Mouse (Mus musculus) stomach, adult 2 months (tissue): ENCODE measurements around the gene Smcr8. TPM values are rescaled to one million over a fixed set of nuclear protein-coding genes. Genes with fewer than 3 reads are reported as not detected.

Experiments used
- polyA plus RNA-seq: library from polyadenylated mRNA; depleted of rRNA; stranded (reverse); fragments of >200 nt; gene quantifications from 2 replicates; pipeline ENCODE4 v1.2.3, GENCODE M21; 2012; rRNA removed

The Smcr8 gene
- polyA plus RNA-seq, result 2.0 and 2.3 TPM in 2 replicates

GRCm38 (mm10) chr11:60776829-60777740 is at the start of gene Smcr8, which contains the start of gene Top3a:
TSS of gene Smcr8 (plus strand) at chr11:60777524.
TSS of gene Top3a (minus strand) at chr11:60777365.

GRCm38 (mm10) chr11:60728260-60728761 is 49.0 kb upstream of the Smcr8 start, which contains the start of gene Mief2:
TSS of gene Mief2 (plus strand) at chr11:60728398.

GRCm38 (mm10) chr11:60811618-60812017 is 34.3 kb downstream of the Smcr8 start, which contains the start of gene Shmt1:
TSS of gene Shmt1 (minus strand) at chr11:60811718.

GRCm38 (mm10) chr11:60830433-60831052 is 53.2 kb downstream of the Smcr8 start, which contains the start of gene Dhrs7b:
TSS of gene Dhrs7b (plus strand) at chr11:60830631.

Other genes with a start within 250 kb of the Smcr8 start
- 8.8 and 10.8 TPM in 2 replicates for gene Alkbh5, start 241.1 kb upstream of the Smcr8 start, polyA plus RNA-seq
- 26.6 and 28.6 TPM in 2 replicates for gene Llgl1, start 77.8 kb upstream of the Smcr8 start, polyA plus RNA-seq
- gene Flii, start 50.3 kb upstream of the Smcr8 start, polyA plus RNA-seq, result 158 and 169 TPM in 2 replicates
- 10.4 and 11.0 TPM in 2 replicates for gene Mief2, start 49.1 kb upstream of the Smcr8 start, polyA plus RNA-seq
- gene Top3a, start 159 bp upstream of the Smcr8 start, polyA plus RNA-seq, result 2.2 and 3.1 TPM in 2 replicates
- 6.0 and 9.2 TPM in 2 replicates for gene Shmt1, start 34.2 kb downstream of the Smcr8 start, polyA plus RNA-seq
- 4.9 and 5.8 TPM in 2 replicates for gene Dhrs7b, start 53.1 kb downstream of the Smcr8 start, polyA plus RNA-seq
- 36.2 and 47.8 TPM in 2 replicates for gene Tmem11, start 101.7 kb downstream of the Smcr8 start, polyA plus RNA-seq
- 9.2 and 11.1 TPM in 2 replicates for gene Natd1, start 137.2 kb downstream of the Smcr8 start, polyA plus RNA-seq
- gene Map2k3, start 154.5 kb downstream of the Smcr8 start, polyA plus RNA-seq, result 34.9 and 38.3 TPM in 2 replicates
- gene Kcnj12, start 245.0 kb downstream of the Smcr8 start, polyA plus RNA-seq, result 1.6 and 2.2 TPM in 2 replicates